Mouse (Mus musculus): Measurements from ENCODE around the gene Tmed10.

GRCm38 (mm10) chr12:85298127-85298834 lies 76.4 kb downstream of the Tmed10 start:
- no peak for TF ChIP-seq CTCF (conservative IDR thresholded peaks at IDR 0.05; ENCODE audit: insufficient read depth, insufficient read length, low read depth, low read length)
- no peak for TF ChIP-seq POLR2A (IDR thresholded peaks at IDR 0.05; ENCODE audit: low read depth, low read length)
